Mouse (Mus musculus): ENCODE measurements around the gene Trpm2. TPM values are rescaled to one million over a fixed set of nuclear protein-coding genes. Genes with fewer than 3 reads are reported as not detected.
A peak's percentile ranks its signal among the peaks of the same experiment; 100 is the strongest.
"Not testable (repeated sequence)": the region's sequence is repeated elsewhere in the genome, so short reads cannot be mapped to it uniquely, and the experiment has no call there.

Gene Trpm2
- total and polyA plus RNA-seq, 2 experiments from 2014 or later: 5.6 to 12.5 TPM

DNA sequence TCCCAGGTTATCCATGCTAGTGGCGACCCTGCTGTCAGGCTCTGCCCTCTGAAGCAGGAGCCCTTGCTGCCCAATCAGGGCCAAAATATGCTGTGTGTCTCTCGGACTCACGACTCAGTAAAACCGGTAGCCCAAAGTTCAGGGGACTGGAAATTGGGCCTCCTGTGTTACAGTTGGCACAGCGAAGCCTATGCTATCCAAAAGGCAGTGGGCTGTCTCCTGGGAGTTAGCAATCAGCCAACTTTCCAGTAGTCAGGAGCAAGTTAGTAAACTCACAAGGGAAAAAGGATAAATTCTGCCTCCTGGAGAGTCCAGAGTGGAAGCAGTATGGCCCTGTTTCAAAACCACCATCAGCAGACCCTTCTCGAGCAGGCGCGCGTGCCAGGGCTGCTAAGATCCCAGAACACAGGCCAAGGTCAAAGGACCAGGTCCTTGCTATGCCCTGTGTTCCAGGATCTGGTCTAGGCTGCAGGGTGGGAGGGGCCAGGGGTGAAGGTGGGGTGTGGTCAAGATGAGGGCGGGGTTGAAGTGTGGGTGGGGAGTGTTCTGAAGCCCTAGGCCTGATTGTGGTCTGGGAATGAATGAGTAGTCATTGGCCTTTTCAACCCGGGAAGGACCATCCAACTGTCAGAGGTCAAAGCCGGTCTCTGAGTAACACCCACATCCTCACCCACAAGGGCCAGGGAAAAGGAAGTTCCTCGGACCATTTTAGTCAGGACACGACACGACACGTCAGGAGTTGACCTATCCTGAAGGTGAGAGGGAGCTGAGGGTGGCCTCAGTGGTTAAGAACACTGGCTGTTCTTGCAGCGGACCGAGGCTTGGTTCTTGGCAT, 42.5 kb upstream of the Trpm2 start:
- no peak for DNase-seq (ENCODE audit: low spot score)
- Histone ChIP-seq H3K9ac (replicated peaks; ENCODE audit: low read length, poor library complexity, severe bottlenecking) (no peak overlapping the region), H3K4me2 (ENCODE audit: low read depth, low read length, poor library complexity, severe bottlenecking) (no peak overlapping the region), H3K27me3 (ENCODE audit: insufficient read depth, low read length) (no peaks in the 10 kb centered on the region), H3K4me1 (ENCODE audit: insufficient read depth, low read length) (peaks cover 9% of the 10 kb centered on the region), H3K36me3 (ENCODE audit: insufficient read depth, low read length) (no peaks in the 10 kb centered on the region), H3K27ac (ENCODE audit: low read depth, low read length) (no peak overlapping the region), H3K4me3 (ENCODE audit: low read depth, low read length) (no peak overlapping the region), H3K9me3 (ENCODE audit: low read length) (no peaks in the 10 kb centered on the region)
- ATAC-seq (ENCODE audit: low FRiP score): no peak
- TF ChIP-seq CTCF (IDR thresholded peaks at IDR 0.05): no peak
- WGBS: 93% methylated on average over 18 of the region's 18 CpGs

DNA sequence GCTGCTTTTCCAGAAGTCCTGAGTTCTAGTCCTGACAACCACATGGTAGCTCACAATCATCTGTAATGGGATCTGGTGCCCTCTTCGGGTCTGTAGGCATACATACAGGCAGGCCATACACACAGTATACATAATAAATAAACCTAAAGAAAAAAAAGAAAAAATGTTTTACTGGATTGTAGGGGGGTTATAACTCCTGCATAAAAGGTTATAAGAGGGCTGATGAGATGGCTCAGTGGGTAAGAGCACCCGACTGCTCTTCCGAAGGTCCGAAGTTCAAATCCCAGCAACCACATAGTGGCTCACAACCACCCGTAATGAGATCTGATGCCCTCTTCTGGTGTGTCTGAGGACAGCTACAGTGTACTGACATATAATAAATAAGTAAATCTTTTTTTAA, 40.8 kb upstream of the Trpm2 start:
- peaks cover 18% of the 10 kb centered on the region for H3K4me1 ChIP-seq (ENCODE audit: insufficient read depth, low read length)
- ATAC-seq (ENCODE audit: low FRiP score); H3K27ac ChIP-seq (ENCODE audit: low read depth, low read length); H3K4me3 ChIP-seq (ENCODE audit: low read depth, low read length); H3K27me3 ChIP-seq (ENCODE audit: insufficient read depth, low read length); H3K36me3 ChIP-seq (ENCODE audit: insufficient read depth, low read length); H3K9ac ChIP-seq (replicated peaks; ENCODE audit: low read length, poor library complexity, severe bottlenecking); DNase-seq (ENCODE audit: low spot score); H3K4me2 ChIP-seq (ENCODE audit: low read depth, low read length, poor library complexity, severe bottlenecking); H3K9me3 ChIP-seq (ENCODE audit: low read length): not testable (repeated sequence)
- TF ChIP-seq CTCF (IDR thresholded peaks at IDR 0.05): peak; percentile 16
- WGBS: 94% methylated on average over 5 of the region's 5 CpGs

DNA sequence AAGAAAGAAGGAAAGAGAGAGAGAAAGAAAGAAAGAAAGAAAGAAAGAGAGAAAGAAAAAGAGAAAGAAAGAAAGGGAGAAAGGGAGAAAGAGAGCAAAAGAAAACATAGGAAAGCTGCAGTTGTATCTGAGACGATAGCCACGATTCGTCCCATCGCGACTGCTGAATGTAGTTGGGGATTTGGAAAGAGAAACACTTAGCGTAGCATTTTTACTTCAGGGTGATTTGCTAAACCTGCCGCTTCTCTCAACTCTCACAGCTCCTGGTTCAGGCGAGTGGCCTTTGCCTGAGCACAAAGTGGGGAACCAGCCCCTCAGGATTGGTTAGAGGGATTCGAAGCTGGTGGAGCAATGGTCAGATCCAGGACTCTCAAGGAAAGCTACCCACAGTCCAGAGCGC, 40.0 kb upstream of the Trpm2 start:
- Histone ChIP-seq H3K4me2 (ENCODE audit: low read depth, low read length, poor library complexity, severe bottlenecking) (peak overlapping the region; percentile 24; the same call in 1 of the 2 replicates), H3K36me3 (ENCODE audit: insufficient read depth, low read length) (no peaks in the 10 kb centered on the region), H3K27ac (ENCODE audit: low read depth, low read length) (no peak overlapping the region), H3K9ac (replicated peaks; ENCODE audit: low read length, poor library complexity, severe bottlenecking) (no peak overlapping the region), H3K4me3 (ENCODE audit: low read depth, low read length) (no peak overlapping the region), H3K9me3 (ENCODE audit: low read length) (no peaks in the 10 kb centered on the region), H3K27me3 (ENCODE audit: insufficient read depth, low read length) (no peaks in the 10 kb centered on the region), H3K4me1 (ENCODE audit: insufficient read depth, low read length) (peaks cover 22% of the 10 kb centered on the region)
- no peak for TF ChIP-seq CTCF (IDR thresholded peaks at IDR 0.05)
- DNase-seq (ENCODE audit: low spot score): no peak
- WGBS: 16% methylated on average over 10 of the region's 10 CpGs
- ATAC-seq (ENCODE audit: low FRiP score): no peak

DNA sequence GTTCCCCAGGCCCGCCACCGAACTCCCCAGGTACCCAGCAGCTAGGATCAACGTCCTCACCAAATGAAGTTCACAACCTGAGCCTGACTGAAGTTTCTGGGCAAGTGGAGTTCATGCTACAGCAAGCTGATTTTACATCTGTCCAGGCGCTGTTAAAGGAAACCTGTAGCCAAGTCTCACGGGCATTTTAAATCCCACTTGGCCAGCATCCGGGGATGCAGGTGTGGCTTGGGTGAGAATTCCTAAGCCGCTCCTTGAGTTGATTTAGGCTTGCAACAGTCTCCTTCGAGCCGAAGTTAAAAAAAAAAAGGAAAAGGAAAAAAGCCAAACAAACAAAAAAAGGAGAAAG, 39.6 kb upstream of the Trpm2 start, which contains the start of gene Pfkl:
Pfkl (minus strand) TSS at position 139 of the 349 bp plus-strand sequence.
- WGBS: under 1% methylated on average over 9 of the region's 9 CpGs
- peak within 1 kb of the TSS; percentile 81 for H3K4me3 ChIP-seq (ENCODE audit: low read depth, low read length)
- TF ChIP-seq CTCF (IDR thresholded peaks at IDR 0.05): no peak
- H3K9me3 ChIP-seq (ENCODE audit: low read length): no peaks in the 10 kb centered on the region
- peak within 1 kb of the TSS; percentile 81 for H3K4me2 ChIP-seq (ENCODE audit: low read depth, low read length, poor library complexity, severe bottlenecking)
- H3K9ac ChIP-seq (replicated peaks; ENCODE audit: low read length, poor library complexity, severe bottlenecking): peak within 1 kb of the TSS; percentile 77
- no peaks in the 10 kb centered on the region for H3K36me3 ChIP-seq (ENCODE audit: insufficient read depth, low read length)
- no peaks in the 10 kb centered on the region for H3K27me3 ChIP-seq (ENCODE audit: insufficient read depth, low read length)
- ATAC-seq (ENCODE audit: low FRiP score): no peak
- DNase-seq (ENCODE audit: low spot score): no peak
- H3K27ac ChIP-seq (ENCODE audit: low read depth, low read length): peak within 1 kb of the TSS; percentile 83
- H3K4me1 ChIP-seq (ENCODE audit: insufficient read depth, low read length): peaks cover 22% of the 10 kb centered on the region

DNA sequence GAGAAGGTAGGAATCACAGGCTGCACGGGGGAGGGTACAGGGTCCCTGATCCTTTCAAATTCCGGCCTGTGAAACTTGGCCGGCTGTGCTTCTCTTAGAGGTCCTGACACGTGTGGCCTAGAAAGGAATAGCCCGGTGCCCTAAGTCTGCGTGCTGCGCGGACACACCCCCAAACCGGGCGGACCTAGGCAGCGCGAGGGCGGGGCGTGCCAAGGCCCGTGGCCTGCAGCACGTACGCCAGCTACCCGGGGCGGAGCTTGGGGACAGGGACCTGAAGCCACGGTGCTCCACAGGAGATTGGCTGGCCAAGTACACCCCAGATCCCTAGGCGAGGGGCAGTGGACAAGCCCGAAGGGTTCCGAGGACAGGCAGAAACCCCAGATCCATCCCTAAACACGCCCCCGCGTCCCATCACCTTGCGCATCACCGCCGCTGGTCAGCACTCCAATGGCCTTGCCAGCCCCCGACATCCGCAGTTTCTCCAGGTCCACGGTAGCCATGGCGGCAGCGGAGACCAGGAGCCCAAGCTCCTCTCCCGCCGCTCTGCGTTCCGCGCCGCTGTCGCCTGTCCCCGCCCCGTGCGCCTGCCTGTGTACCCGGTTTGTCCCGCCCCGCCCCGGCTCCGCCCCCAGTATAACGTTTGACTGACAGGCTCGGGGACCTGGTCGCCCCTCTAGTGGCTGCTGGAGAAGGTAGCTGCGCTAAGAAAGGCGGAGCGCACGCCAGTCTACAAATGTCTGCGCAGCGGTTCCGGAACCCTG, 39.0 kb upstream of the Trpm2 start:
- ATAC-seq (ENCODE audit: low FRiP score) (peak; percentile 96), DNase-seq (ENCODE audit: low spot score) (peak; percentile 94)
- H3K4me3 ChIP-seq (ENCODE audit: low read depth, low read length): peak overlapping the region; percentile 81
- H3K27ac ChIP-seq (ENCODE audit: low read depth, low read length): peak overlapping the region; percentile 83
- H3K4me1 ChIP-seq (ENCODE audit: insufficient read depth, low read length): peaks cover 22% of the 10 kb centered on the region
- TF ChIP-seq CTCF (IDR thresholded peaks at IDR 0.05): peak; percentile 79
- no peaks in the 10 kb centered on the region for H3K27me3 ChIP-seq (ENCODE audit: insufficient read depth, low read length)
- H3K4me2 ChIP-seq (ENCODE audit: low read depth, low read length, poor library complexity, severe bottlenecking): peak overlapping the region; percentile 81
- peaks cover 3% of the 10 kb centered on the region; the same call in 1 of the 2 replicates for H3K36me3 ChIP-seq (ENCODE audit: insufficient read depth, low read length)
- peak overlapping the region; percentile 77 for H3K9ac ChIP-seq (replicated peaks; ENCODE audit: low read length, poor library complexity, severe bottlenecking)
- H3K9me3 ChIP-seq (ENCODE audit: low read length): no peaks in the 10 kb centered on the region
- under 1% methylated on average over 59 of the region's 59 CpGs for WGBS

DNA sequence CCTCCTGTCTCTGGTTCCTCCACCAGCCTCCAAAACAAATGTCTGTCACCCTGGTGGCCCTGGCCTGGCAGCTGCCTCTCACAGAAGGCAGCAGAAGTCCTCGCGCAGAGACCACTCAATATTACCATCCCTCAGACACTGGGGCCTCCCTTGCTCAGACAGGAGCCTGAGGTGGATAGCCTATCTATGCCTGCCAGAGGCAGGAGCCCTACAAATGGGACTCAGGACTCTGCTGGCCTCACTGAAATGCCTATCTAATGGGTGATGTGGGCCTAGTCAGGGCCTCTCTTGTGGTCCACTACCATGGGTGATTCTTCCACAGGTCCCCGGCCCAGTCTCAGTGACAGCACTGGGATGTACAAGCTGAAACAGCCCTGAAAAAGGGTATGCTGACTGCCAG, 37.8 kb upstream of the Trpm2 start:
- H3K4me3 ChIP-seq (ENCODE audit: low read depth, low read length): peak overlapping the region; percentile 81
- DNase-seq (ENCODE audit: low spot score): no peak
- H3K9ac ChIP-seq (replicated peaks; ENCODE audit: low read length, poor library complexity, severe bottlenecking): peak overlapping the region; percentile 77
- H3K36me3 ChIP-seq (ENCODE audit: insufficient read depth, low read length): peaks cover 3% of the 10 kb centered on the region; the same call in 1 of the 2 replicates
- no peak for TF ChIP-seq CTCF (IDR thresholded peaks at IDR 0.05)
- H3K4me2 ChIP-seq (ENCODE audit: low read depth, low read length, poor library complexity, severe bottlenecking): peak overlapping the region; percentile 81
- 73% methylated on average over 3 of the region's 3 CpGs for WGBS
- H3K27me3 ChIP-seq (ENCODE audit: insufficient read depth, low read length): no peaks in the 10 kb centered on the region
- no peak for ATAC-seq (ENCODE audit: low FRiP score)
- H3K27ac ChIP-seq (ENCODE audit: low read depth, low read length): no peak overlapping the region
- H3K9me3 ChIP-seq (ENCODE audit: low read length): no peaks in the 10 kb centered on the region
- peaks cover 22% of the 10 kb centered on the region for H3K4me1 ChIP-seq (ENCODE audit: insufficient read depth, low read length)

Measured in midbrain, postnatal 0 days (tissue).